Mouse (Mus musculus): ENCODE data around the gene Gm29276.
"Not testable (repeated sequence)": the region's sequence is repeated elsewhere in the genome, so short reads cannot be mapped to it uniquely, and the experiment has no call there.

Gm29276 gene

DNA sequence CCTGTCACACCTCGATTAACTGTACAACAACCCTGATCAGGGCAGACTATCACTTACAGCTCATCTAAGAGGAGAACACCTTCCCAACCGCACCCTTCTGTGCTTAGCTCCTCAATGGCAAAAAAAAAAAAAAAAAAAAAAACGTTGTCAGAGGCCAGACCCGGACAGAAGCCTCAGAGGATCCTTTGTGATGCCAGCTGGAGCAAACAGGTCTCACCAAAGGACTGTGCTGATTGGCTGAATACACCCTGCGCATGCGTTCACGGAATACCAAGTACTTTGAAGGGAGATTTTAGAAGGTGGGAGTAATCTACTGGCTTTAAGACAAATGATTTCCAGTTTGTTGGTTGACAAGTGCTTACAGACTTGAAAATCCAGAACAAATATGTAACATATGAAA lies at the start of gene Gm29276:
Gm29276 (minus strand) TSS at position 101 of the 400 bp plus-strand sequence.
- DNase-seq, result not testable (repeated sequence)
